Mouse (Mus musculus): ENCODE data around the gene Ccdc57. TPM values are rescaled to one million over a fixed set of nuclear protein-coding genes. Genes with fewer than 3 reads are reported as not detected.
A peak's percentile ranks its signal among the peaks of the same experiment; 100 is the strongest.
"Not testable (repeated sequence)": the region's sequence is repeated elsewhere in the genome, so short reads cannot be mapped to it uniquely, and the experiment has no call there.

The Ccdc57 gene
- total RNA-seq, 2 experiments from 2014 or later = 6.9 to 7.7 TPM

DNA sequence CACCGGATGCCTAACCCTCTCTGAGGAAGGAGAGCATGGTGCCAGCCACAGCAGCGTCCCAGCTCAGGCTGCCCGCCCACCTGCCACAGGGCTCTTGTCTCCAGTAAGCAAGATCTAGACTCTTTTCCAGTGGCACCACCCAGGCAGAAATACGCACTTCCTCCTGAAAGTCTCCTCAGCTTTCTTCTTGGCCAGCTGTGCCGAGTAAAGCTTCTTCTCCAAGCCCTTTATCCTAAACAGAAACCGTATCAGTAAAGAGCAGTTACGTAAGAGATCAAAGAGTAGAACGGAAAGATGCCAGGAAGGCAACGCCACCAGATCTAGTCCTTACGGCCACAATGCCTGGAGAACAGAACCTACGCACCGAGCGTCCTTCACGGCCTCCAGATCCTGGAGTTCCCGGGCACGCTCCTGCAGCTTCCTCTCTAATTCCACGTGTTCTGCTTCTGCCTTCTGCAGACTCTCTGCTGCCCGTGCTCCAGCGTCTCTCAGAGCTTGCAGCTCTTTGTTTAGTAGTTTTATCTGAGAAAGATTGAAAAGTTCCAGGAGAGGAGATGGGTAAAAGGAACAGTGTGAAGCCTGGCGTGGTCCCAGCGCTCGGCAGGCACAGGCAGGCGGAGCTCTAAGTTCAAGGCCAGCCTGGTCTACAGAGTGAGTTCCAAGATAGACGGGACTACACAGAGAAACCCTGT, 29.4 kb downstream of the Ccdc57 start:
- peak in 1 of 2 experiments; percentile 16 for DNase-seq (ENCODE audit: low spot score in 2 of 2)

GRCm38 (mm10) chr11:120902487-120903142, 30.1 kb downstream of the Ccdc57 start:
- no peak for DNase-seq (ENCODE audit: low spot score in 2 of 2)

DNA sequence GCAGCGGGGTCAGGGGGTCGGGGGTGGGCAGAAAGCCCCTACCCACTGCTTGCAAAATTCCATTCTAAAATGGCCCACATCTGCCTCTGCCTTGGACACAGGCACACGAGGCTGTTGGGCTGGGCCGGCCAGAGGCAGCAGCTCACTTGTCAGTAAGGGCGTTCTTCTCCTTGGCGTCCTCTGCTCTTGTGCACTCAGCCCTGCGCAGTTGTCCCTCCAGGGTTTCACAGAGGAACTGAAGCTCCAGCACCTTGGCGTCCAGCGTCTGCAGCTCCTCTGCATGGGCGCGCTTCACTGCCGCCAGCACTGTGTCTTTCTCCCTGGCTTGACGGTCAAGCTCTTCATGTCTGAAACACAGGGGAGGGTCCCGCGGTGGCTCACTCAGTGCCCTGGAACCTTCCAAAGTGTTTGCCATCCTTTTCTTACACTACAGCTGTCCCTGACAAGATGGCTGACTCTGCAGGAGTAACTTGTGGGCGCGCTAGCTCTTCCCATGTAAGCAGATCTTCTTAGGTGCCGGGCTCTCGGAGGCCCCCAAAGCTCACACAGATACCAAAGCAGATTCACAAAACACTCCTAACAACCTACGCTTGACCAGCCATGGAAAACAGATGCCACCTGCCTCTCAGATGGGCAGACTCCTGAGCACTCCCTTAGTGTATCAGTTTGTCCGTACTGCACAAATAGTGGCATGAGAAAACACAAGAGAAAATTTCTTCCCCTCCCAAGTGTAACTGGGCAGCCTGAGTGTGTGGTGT, 30.8 kb downstream of the Ccdc57 start:
- DNase-seq (ENCODE audit: low spot score in 2 of 2) = no peak

GRCm38 (mm10) chr11:120900276-120901244, 32.1 kb downstream of the Ccdc57 start:
- no peak for DNase-seq (ENCODE audit: low spot score in 2 of 2)

DNA sequence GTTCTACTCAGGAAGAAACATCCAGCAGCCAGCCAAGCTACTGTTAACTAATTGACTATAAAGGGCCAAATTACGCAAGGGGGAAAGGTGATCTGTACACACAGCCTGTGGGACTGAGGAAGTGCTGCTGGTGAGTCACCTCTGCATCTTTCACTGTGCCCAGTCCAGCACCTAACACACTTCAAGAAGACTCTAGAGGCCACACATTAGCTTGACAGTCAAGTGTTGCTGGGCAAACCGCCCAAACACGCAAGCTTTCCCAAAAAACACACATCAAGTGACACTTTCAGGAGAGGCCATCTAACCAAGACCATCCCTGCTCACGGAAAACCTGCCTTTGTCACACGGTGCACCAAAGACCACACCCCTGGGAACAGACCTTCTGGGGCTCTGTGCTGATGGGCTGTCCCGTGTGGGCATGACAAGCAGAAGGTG, 34.5 kb downstream of the Ccdc57 start:
- no peak for DNase-seq (ENCODE audit: low spot score in 2 of 2)

- no peak for DNase-seq (ENCODE audit: low spot score in 2 of 2)
These were observed 37.2 kb downstream of the Ccdc57 start for GRCm38 (mm10) chr11:120895441-120895840.

GRCm38 (mm10) chr11:120894397-120894796, 38.3 kb downstream of the Ccdc57 start:
- DNase-seq (ENCODE audit: low spot score in 2 of 2) = no peak

DNA sequence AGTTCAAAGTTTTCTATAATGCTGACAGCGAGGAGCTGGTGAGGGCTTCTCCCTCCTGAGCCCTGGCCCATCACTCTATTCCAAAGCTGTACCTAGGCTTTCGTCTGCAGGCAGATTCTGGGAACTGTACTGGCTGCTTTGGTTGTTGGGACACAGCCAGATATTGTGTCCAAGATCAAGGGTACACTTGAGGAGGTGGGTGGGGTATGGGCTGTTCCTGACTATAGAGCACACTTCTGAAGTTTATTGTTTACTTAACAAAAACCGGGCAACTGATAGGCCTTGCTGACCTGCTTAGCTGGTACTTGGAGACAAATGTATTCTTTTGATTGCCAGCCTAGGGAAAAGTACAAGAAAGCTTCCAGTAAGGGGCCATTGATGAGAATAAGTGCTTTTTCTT, 43.5 kb downstream of the Ccdc57 start:
- no peak for DNase-seq (ENCODE audit: low spot score in 2 of 2)

- peak in 1 of 2 experiments; percentile 37 for DNase-seq (ENCODE audit: low spot score in 2 of 2)
These were observed 44.0 kb downstream of the Ccdc57 start for GRCm38 (mm10) chr11:120888718-120889117.

- no peak for DNase-seq (ENCODE audit: low spot score in 2 of 2)
These were observed 45.2 kb downstream of the Ccdc57 start for GRCm38 (mm10) chr11:120887502-120887901.

- DNase-seq (ENCODE audit: low spot score in 2 of 2) = no peak
These were observed 46.2 kb downstream of the Ccdc57 start for GRCm38 (mm10) chr11:120886462-120886861.

DNA sequence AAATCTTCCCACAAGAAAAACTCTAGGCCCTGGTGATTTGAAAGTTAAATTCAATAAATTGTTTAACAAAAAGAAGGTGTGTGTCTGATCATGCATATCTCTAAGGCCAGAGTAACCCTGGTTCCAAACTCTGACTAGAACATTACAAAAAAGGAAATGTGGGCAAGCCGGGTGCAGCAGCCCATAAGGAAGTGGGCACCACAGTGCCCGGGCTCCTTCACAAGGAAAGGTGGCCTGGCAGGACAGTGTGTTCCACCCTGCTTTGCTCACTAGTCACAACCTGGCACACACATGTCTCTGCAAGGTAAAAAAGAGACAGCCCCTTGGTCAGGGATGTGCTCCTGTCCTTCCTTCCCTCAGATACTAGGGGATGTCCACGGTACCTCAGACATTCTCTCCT, 49.1 kb downstream of the Ccdc57 start:
- DNase-seq (ENCODE audit: low spot score in 2 of 2) = no peak

GRCm38 (mm10) chr11:120882931-120883330, 49.7 kb downstream of the Ccdc57 start:
- DNase-seq (ENCODE audit: low spot score in 2 of 2) = no peak

DNA sequence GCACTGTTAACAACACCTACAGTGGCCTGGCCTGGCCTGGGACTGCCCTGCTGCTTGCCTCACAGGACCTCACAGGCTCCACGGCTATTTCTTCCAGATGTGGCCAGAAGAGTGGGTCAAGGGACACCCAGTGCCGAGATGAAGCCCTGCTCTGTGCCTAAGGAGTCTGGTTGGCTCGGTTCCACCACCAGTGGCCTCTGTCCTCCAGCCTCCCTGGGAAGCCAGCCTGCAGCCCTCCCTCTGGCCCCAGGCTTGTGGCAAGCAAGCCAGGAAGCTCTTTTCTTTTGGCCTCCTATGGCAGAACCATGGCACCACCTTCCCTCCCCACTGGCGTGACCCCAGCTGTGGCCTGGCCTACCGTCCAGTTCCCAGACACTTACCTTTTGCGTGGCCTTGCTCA, 59.5 kb downstream of the Ccdc57 start:
- DNase-seq (ENCODE audit: low spot score in 2 of 2) = no peak

- DNase-seq (ENCODE audit: low spot score in 2 of 2) = no peak
These were observed 61.2 kb downstream of the Ccdc57 start for GRCm38 (mm10) chr11:120871521-120871920.

DNA sequence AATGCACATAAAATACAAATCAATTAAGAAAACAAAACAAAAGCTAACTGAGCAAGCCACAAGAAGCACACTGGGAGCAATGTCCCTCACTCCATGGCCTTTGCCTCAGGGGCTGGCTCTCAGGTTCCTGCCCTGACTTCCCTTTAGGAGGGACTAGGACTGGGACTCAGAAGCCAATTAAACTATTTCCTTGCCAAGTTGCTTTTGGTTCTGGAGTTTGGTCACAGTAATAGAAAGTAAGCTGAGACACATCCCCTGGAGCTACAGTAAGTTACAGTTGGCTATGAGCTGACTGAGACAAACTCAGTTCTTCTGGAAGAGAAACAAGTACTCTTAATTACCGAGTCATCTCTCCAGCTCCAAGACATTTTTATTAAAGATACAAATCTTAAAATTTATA, 66.9 kb downstream of the Ccdc57 start:
- no peak for DNase-seq (ENCODE audit: low spot score in 2 of 2)

- DNase-seq (ENCODE audit: low spot score in 2 of 2) = no peak
These were observed 69.9 kb downstream of the Ccdc57 start for GRCm38 (mm10) chr11:120862819-120863218.

GRCm38 (mm10) chr11:120855938-120856337, 76.7 kb downstream of the Ccdc57 start:
- DNase-seq (ENCODE audit: low spot score in 2 of 2) = not testable (repeated sequence)

DNA sequence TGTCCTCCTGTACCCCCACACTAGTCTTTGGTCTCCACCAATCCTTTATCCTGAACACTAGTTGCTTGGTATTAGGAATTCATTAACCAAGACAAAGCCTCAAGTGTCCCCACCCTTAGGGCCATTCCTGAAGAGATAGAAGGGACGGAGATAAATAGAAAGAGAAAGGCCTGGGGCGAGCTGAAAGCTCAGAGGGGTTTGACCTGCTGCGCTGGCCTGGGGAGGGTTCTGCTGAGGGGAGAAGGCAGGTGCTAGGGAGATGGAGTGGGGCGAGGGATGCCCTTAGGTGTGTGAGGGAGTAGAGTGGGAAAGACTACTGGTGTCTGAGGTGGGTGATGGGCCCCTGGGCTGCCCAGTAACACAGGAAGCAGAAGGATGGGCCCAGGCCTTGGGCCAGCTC, 78.9 kb downstream of the Ccdc57 start:
- no peak for DNase-seq (ENCODE audit: low spot score in 2 of 2)

GRCm38 (mm10) chr11:120853158-120853557, 79.5 kb downstream of the Ccdc57 start:
- no peak for DNase-seq (ENCODE audit: low spot score in 2 of 2)

All from layer of hippocampus, adult 18-20 months (tissue).